Mouse (Mus musculus): ENCODE results near the gene Dab2. TPM values are rescaled to one million over a fixed set of nuclear protein-coding genes. Genes with fewer than 3 reads are reported as not detected.

The Dab2 gene
- polyA plus RNA-seq, 1 experiment from 2014 or later = 243 TPM

GRCm38 (mm10) chr15:6339767-6340166, 40.2 kb downstream of the Dab2 start:
- H3K27me3 ChIP-seq (replicated peaks; ENCODE audit: control insufficient read depth, insufficient read depth, low read length) = no peaks in the 10 kb centered on the region
- H3K36me3 ChIP-seq (ENCODE audit: control insufficient read depth, insufficient read depth) = no peaks in the 10 kb centered on the region
- H3K4me1 ChIP-seq (replicated peaks; ENCODE audit: control insufficient read depth, insufficient read depth, low read length) = no peaks in the 10 kb centered on the region
- no peak overlapping the region for H3K4me3 ChIP-seq (ENCODE audit: low read depth, low read length)
- 87% methylated on average over 5 of the region's 5 CpGs for WGBS
- no peaks in the 10 kb centered on the region for H3K9me3 ChIP-seq (ENCODE audit: control insufficient read depth)
- H3K9ac ChIP-seq (ENCODE audit: low read depth, low read length) = no peak overlapping the region
- H3K4me2 ChIP-seq (replicated peaks; ENCODE audit: low read depth) = no peak overlapping the region
- ATAC-seq = no peak
- H3K27ac ChIP-seq (ENCODE audit: low read depth, low read length) = no peak overlapping the region
- no peak for TF ChIP-seq CTCF (IDR thresholded peaks at IDR 0.05; ENCODE audit: low read depth)

- H3K36me3 ChIP-seq (ENCODE audit: control insufficient read depth, insufficient read depth) = no peaks in the 10 kb centered on the region
- WGBS = 81% methylated on average over 6 of the region's 6 CpGs
- no peak for TF ChIP-seq CTCF (IDR thresholded peaks at IDR 0.05; ENCODE audit: low read depth)
- no peak overlapping the region for H3K4me3 ChIP-seq (ENCODE audit: low read depth, low read length)
- no peak overlapping the region for H3K27ac ChIP-seq (ENCODE audit: low read depth, low read length)
- no peak overlapping the region for H3K9ac ChIP-seq (ENCODE audit: low read depth, low read length)
- H3K27me3 ChIP-seq (replicated peaks; ENCODE audit: control insufficient read depth, insufficient read depth, low read length) = no peaks in the 10 kb centered on the region
- no peaks in the 10 kb centered on the region for H3K4me1 ChIP-seq (replicated peaks; ENCODE audit: control insufficient read depth, insufficient read depth, low read length)
- no peaks in the 10 kb centered on the region for H3K9me3 ChIP-seq (ENCODE audit: control insufficient read depth)
- no peak overlapping the region for H3K4me2 ChIP-seq (replicated peaks; ENCODE audit: low read depth)
- ATAC-seq = no peak
These were observed 40.8 kb downstream of the Dab2 start for GRCm38 (mm10) chr15:6340347-6340746.

GRCm38 (mm10) chr15:6341427-6341826, 41.8 kb downstream of the Dab2 start:
- ATAC-seq = no peak
- Histone ChIP-seq H3K4me2 (replicated peaks; ENCODE audit: low read depth) (no peak overlapping the region), H3K36me3 (ENCODE audit: control insufficient read depth, insufficient read depth) (no peaks in the 10 kb centered on the region), H3K4me1 (replicated peaks; ENCODE audit: control insufficient read depth, insufficient read depth, low read length) (no peaks in the 10 kb centered on the region), H3K27me3 (replicated peaks; ENCODE audit: control insufficient read depth, insufficient read depth, low read length) (no peaks in the 10 kb centered on the region), H3K27ac (ENCODE audit: low read depth, low read length) (no peak overlapping the region), H3K9ac (ENCODE audit: low read depth, low read length) (no peak overlapping the region), H3K9me3 (ENCODE audit: control insufficient read depth) (no peaks in the 10 kb centered on the region), H3K4me3 (ENCODE audit: low read depth, low read length) (no peak overlapping the region)
- 74% methylated on average over 6 of the region's 6 CpGs for WGBS
- TF ChIP-seq CTCF (IDR thresholded peaks at IDR 0.05; ENCODE audit: low read depth) = no peak

- Histone ChIP-seq H3K4me2 (replicated peaks; ENCODE audit: low read depth) (no peak overlapping the region), H3K4me3 (ENCODE audit: low read depth, low read length) (no peak overlapping the region), H3K9ac (ENCODE audit: low read depth, low read length) (no peak overlapping the region), H3K27me3 (replicated peaks; ENCODE audit: control insufficient read depth, insufficient read depth, low read length) (no peaks in the 10 kb centered on the region), H3K27ac (ENCODE audit: low read depth, low read length) (no peak overlapping the region), H3K4me1 (replicated peaks; ENCODE audit: control insufficient read depth, insufficient read depth, low read length) (no peaks in the 10 kb centered on the region), H3K36me3 (ENCODE audit: control insufficient read depth, insufficient read depth) (no peaks in the 10 kb centered on the region), H3K9me3 (ENCODE audit: control insufficient read depth) (no peaks in the 10 kb centered on the region)
- TF ChIP-seq CTCF (IDR thresholded peaks at IDR 0.05; ENCODE audit: low read depth) = no peak
- WGBS = 82% methylated on average over 3 of the region's 3 CpGs
- no peak for ATAC-seq
These were observed 54.3 kb downstream of the Dab2 start for GRCm38 (mm10) chr15:6353901-6354300.

GRCm38 (mm10) chr15:6359859-6360258, 60.3 kb downstream of the Dab2 start:
- Histone ChIP-seq H3K4me2 (replicated peaks; ENCODE audit: low read depth) (no peak overlapping the region), H3K4me3 (ENCODE audit: low read depth, low read length) (no peak overlapping the region), H3K27ac (ENCODE audit: low read depth, low read length) (no peak overlapping the region), H3K4me1 (replicated peaks; ENCODE audit: control insufficient read depth, insufficient read depth, low read length) (no peaks in the 10 kb centered on the region), H3K9ac (ENCODE audit: low read depth, low read length) (no peak overlapping the region), H3K36me3 (ENCODE audit: control insufficient read depth, insufficient read depth) (no peaks in the 10 kb centered on the region), H3K27me3 (replicated peaks; ENCODE audit: control insufficient read depth, insufficient read depth, low read length) (no peaks in the 10 kb centered on the region), H3K9me3 (ENCODE audit: control insufficient read depth) (no peaks in the 10 kb centered on the region)
- no peak for ATAC-seq
- 79% methylated on average over 2 of the region's 2 CpGs for WGBS
- TF ChIP-seq CTCF (IDR thresholded peaks at IDR 0.05; ENCODE audit: low read depth) = no peak

GRCm38 (mm10) chr15:6369974-6370373, 70.4 kb downstream of the Dab2 start:
- 65% methylated on average over 1 of the region's 1 CpGs for WGBS
- TF ChIP-seq CTCF (IDR thresholded peaks at IDR 0.05; ENCODE audit: low read depth) = no peak

GRCm38 (mm10) chr15:6371486-6371885, 71.9 kb downstream of the Dab2 start:
- H3K4me2 ChIP-seq (replicated peaks; ENCODE audit: low read depth) = no peak overlapping the region
- TF ChIP-seq CTCF (IDR thresholded peaks at IDR 0.05; ENCODE audit: low read depth) = no peak
- ATAC-seq = peak; percentile 82
- H3K36me3 ChIP-seq (ENCODE audit: control insufficient read depth, insufficient read depth) = no peaks in the 10 kb centered on the region
- H3K4me3 ChIP-seq (ENCODE audit: low read depth, low read length) = no peak overlapping the region
- no peaks in the 10 kb centered on the region for H3K27me3 ChIP-seq (replicated peaks; ENCODE audit: control insufficient read depth, insufficient read depth, low read length)
- peak overlapping the region; percentile 75 for H3K27ac ChIP-seq (ENCODE audit: low read depth, low read length)
- WGBS = 51% methylated on average over 2 of the region's 2 CpGs
- no peaks in the 10 kb centered on the region; the same call in 1 of the 2 replicates for H3K4me1 ChIP-seq (replicated peaks; ENCODE audit: control insufficient read depth, insufficient read depth, low read length)
- no peak overlapping the region for H3K9ac ChIP-seq (ENCODE audit: low read depth, low read length)
- H3K9me3 ChIP-seq (ENCODE audit: control insufficient read depth) = no peaks in the 10 kb centered on the region

More at GRCm38 (mm10) chr15:6369974-6370373, 70.4 kb downstream of the Dab2 start:
- H3K36me3 ChIP-seq (ENCODE audit: control insufficient read depth, insufficient read depth) = no peaks in the 10 kb centered on the region
- H3K9ac ChIP-seq (ENCODE audit: low read depth, low read length) = no peak overlapping the region
- no peaks in the 10 kb centered on the region for H3K27me3 ChIP-seq (replicated peaks; ENCODE audit: control insufficient read depth, insufficient read depth, low read length)
- ATAC-seq = no peak
- H3K9me3 ChIP-seq (ENCODE audit: control insufficient read depth) = no peaks in the 10 kb centered on the region
- H3K4me1 ChIP-seq (replicated peaks; ENCODE audit: control insufficient read depth, insufficient read depth, low read length) = no peaks in the 10 kb centered on the region; the same call in 1 of the 2 replicates
- H3K4me3 ChIP-seq (ENCODE audit: low read depth, low read length) = no peak overlapping the region
- H3K27ac ChIP-seq (ENCODE audit: low read depth, low read length) = no peak overlapping the region
- no peak overlapping the region for H3K4me2 ChIP-seq (replicated peaks; ENCODE audit: low read depth)

Measured in intestine, postnatal 0 days (tissue).